Mouse (Mus musculus): Measurements from ENCODE around the gene Shmt2.

GRCm38 (mm10) chr10:127522088-127522581 lies at the start of gene Shmt2:
- TF ChIP-seq POLR2A (IDR thresholded peaks at IDR 0.05; ENCODE audit: borderline replicate concordance, extremely low read depth, low read depth, low read length) (peak; percentile 47; the same call in 1 of the 2 replicates), CTCF (IDR thresholded peaks at IDR 0.05; ENCODE audit: insufficient read depth, low read length) (no peak)
